11 mouse cellular contexts compared by ENCODE assay signal in genomic region chr9:60920673-60921062, GRCm38 (mm10).
A peak's percentile ranks its signal among the peaks of the same experiment; 100 is the strongest.
DNase-seq lines count a peak whose midpoint lies in the region; ATAC-seq and TF ChIP-seq lines count a peak whose summit lies in the region.
"Had no signal": no experiment of that assay in that cellular context is flagged by ENCODE, and none has a peak within 500 bp of the region (broad histone marks: within the 10 kb centered on the region; RNA-seq: fewer than 3 reads in every experiment).

No protein-coding gene starts in this region.

- ATAC-seq in kidney, embryonic 15.5 days (replicated peaks; ENCODE audit: low FRiP score) = no peak
- peak; percentile 50; the same call in 1 of the 2 replicates for ATAC-seq in embryonic facial prominence, embryonic 14.5 days (ENCODE audit: low read depth)

- no peak overlapping the region for H3K4me2 ChIP-seq in kidney, embryonic 15.5 days
- H3K4me2 ChIP-seq in embryonic facial prominence, embryonic 14.5 days (ENCODE audit: low read depth, low read length) = no peak overlapping the region
- H3K4me2 ChIP-seq: liver, embryonic 13.5 days had no signal

- peak overlapping the region; percentile 41; the same call in 1 of the 2 replicates for H3K27ac ChIP-seq in kidney, embryonic 15.5 days
- H3K27ac ChIP-seq in embryonic facial prominence, embryonic 14.5 days (replicated peaks; ENCODE audit: low read depth, low read length) = peak overlapping the region; percentile 67
- H3K27ac ChIP-seq in layer of hippocampus, adult 2 months = no peak overlapping the region
- H3K27ac ChIP-seq: liver, embryonic 13.5 days had no signal

- DNase-seq in kidney, adult 18-20 months = no peak
- DNase-seq in Muller cell, postnatal 12 days (ENCODE audit: inconsistent ontology term) = peak; percentile 70
- peak; percentile 77 for DNase-seq in embryonic facial prominence, embryonic 14.5 days (ENCODE audit: low spot score)
- DNase-seq in lung, postnatal 10 days = peak; percentile 14
- no peak for DNase-seq in spleen, adult 18-20 months
- DNase-seq in heart, adult 9 months (ENCODE audit: low spot score in 2 of 2) = no peak
- no peak for DNase-seq in layer of hippocampus, adult 2 months (ENCODE audit: low spot score in 2 of 2)
- DNase-seq: embryo, embryonic 11 days; heart, adult 11 months; liver, embryonic 13.5 days had no signal

- no peak overlapping the region for H3K4me3 ChIP-seq in kidney, embryonic 15.5 days (replicated peaks)
- H3K4me3 ChIP-seq in embryonic facial prominence, embryonic 14.5 days (ENCODE audit: low read depth, low read length) = no peak overlapping the region
- no peak overlapping the region for H3K4me3 ChIP-seq in layer of hippocampus, adult 2 months
- H3K4me3 ChIP-seq: liver, embryonic 13.5 days had no signal

- 0 out of 2 replicates have a peak, but pooled peaks cover 4% of the 10 kb centered on the region for H3K27me3 ChIP-seq in kidney, embryonic 15.5 days
- H3K27me3 ChIP-seq in embryonic facial prominence, embryonic 14.5 days (replicated peaks; ENCODE audit: control insufficient read depth, insufficient read depth, low read length) = no peaks in the 10 kb centered on the region
- H3K27me3 ChIP-seq: liver, embryonic 13.5 days had no signal

- H3K4me1 ChIP-seq in kidney, embryonic 15.5 days = peaks cover 16% of the 10 kb centered on the region
- H3K4me1 ChIP-seq in embryonic facial prominence, embryonic 14.5 days (ENCODE audit: control insufficient read depth, insufficient read depth, low read length) = peaks cover 22% of the 10 kb centered on the region
- H3K4me1 ChIP-seq: liver, embryonic 13.5 days had no signal

- no peak overlapping the region for H3K9ac ChIP-seq in kidney, embryonic 15.5 days
- H3K9ac ChIP-seq in embryonic facial prominence, embryonic 14.5 days (ENCODE audit: low read depth, low read length) = no peak overlapping the region
- H3K9ac ChIP-seq: liver, embryonic 13.5 days had no signal

- no peaks in the 10 kb centered on the region for H3K36me3 ChIP-seq in kidney, embryonic 15.5 days
- no peaks in the 10 kb centered on the region for H3K36me3 ChIP-seq in embryonic facial prominence, embryonic 14.5 days (ENCODE audit: control insufficient read depth, insufficient read depth, low read length)
- H3K36me3 ChIP-seq: liver, embryonic 13.5 days had no signal

- 23% methylated on average over 10 of the region's 10 CpGs for WGBS in kidney, embryonic 15.5 days
- WGBS in embryonic facial prominence, embryonic 14.5 days = 35% methylated on average over 10 of the region's 10 CpGs

- no peak for TF ChIP-seq CTCF in layer of hippocampus, adult 2 months (conservative IDR thresholded peaks at IDR 0.05)

- H3K9me3 ChIP-seq in kidney, embryonic 15.5 days (replicated peaks) = no peaks in the 10 kb centered on the region
- no peaks in the 10 kb centered on the region for H3K9me3 ChIP-seq in embryonic facial prominence, embryonic 14.5 days (ENCODE audit: control insufficient read depth, low read length)
- H3K9me3 ChIP-seq: liver, embryonic 13.5 days had no signal

Comparison
In these comparisons a context has a peak if more than half of its experiments do, and no peak if none do; other contexts are left out.
1. DNase-seq: peak in Muller cell, postnatal 12 days (single experiment), embryonic facial prominence, embryonic 14.5 days (single experiment) and lung, postnatal 10 days (single experiment); none in kidney, adult 18-20 months (single experiment), spleen, adult 18-20 months (0 of 2), heart, adult 9 months (0 of 2) and layer of hippocampus, adult 2 months (0 of 2).